Mouse (Mus musculus) embryonic facial prominence, embryonic 11.5 days (tissue): Measurements from ENCODE around the gene Tdrd9. TPM values are rescaled to one million over a fixed set of nuclear protein-coding genes. Genes with fewer than 3 reads are reported as not detected.
"Not testable (repeated sequence)": the region's sequence is repeated elsewhere in the genome, so short reads cannot be mapped to it uniquely, and the experiment has no call there.

Experiments used
- ATAC-seq: fragments of 200-750 bp; cut with Nextera tagmentation; replicated peaks from 2 replicates; pipeline ENCODE4 v1.8.0; 2017; ENCODE audit warnings: low read depth; ENCODE audit not compliant: insufficient number of reproducible peaks, low FRiP score, low TSS enrichment
- DNase-seq: peaks from one replicate; pipeline ENCODE4 v3.0.0-alpha.2; 2015; ENCODE audit warnings: low spot score
- H3K27ac ChIP-seq: fragments of 300-500 bp; sonication (generic); replicated peaks from 2 replicates; pipeline ENCODE4 v1.5.1; 2014; ENCODE audit warnings: mild to moderate bottlenecking, low read depth, low read length, control low read depth
- H3K27me3 ChIP-seq: fragments of 300-500 bp; sonication (generic); 2 replicates; pipeline ENCODE4 v1.6.1; 2014; ENCODE audit warnings: mild to moderate bottlenecking, low read length, moderate library complexity, mixed read lengths; ENCODE audit not compliant: control insufficient read depth, insufficient read depth
- H3K36me3 ChIP-seq: fragments of 300-500 bp; sonication (generic); replicated peaks from 2 replicates; pipeline ENCODE4 v1.6.1; 2014; ENCODE audit warnings: low read depth, mild to moderate bottlenecking, low read length, moderate library complexity, mixed read lengths; ENCODE audit not compliant: control insufficient read depth, insufficient read depth
- H3K4me1 ChIP-seq: fragments of 300-500 bp; sonication (generic); 2 replicates; pipeline ENCODE4 v1.6.1; 2014; ENCODE audit warnings: low read length, mixed read lengths; ENCODE audit not compliant: control insufficient read depth, insufficient read depth
- H3K4me2 ChIP-seq: fragments of 300-500 bp; sonication (generic); 2 replicates; pipeline ENCODE4 v1.6.1; 2014; ENCODE audit warnings: low read depth, mild to moderate bottlenecking, control low read depth, low read length, moderate library complexity
- H3K4me3 ChIP-seq: fragments of 300-500 bp; sonication (generic); 2 replicates; pipeline ENCODE4 v1.5.1; 2014; ENCODE audit warnings: low read depth, low read length, control low read depth
- H3K9ac ChIP-seq: fragments of 300-500 bp; sonication (generic); replicated peaks from 2 replicates; pipeline ENCODE4 v1.6.1; 2014; ENCODE audit warnings: mild to moderate bottlenecking, control low read depth, low read length
- H3K9me3 ChIP-seq: fragments of 300-500 bp; sonication (generic); replicated peaks from 2 replicates; pipeline ENCODE4 v1.6.1; 2016; ENCODE audit warnings: mild to moderate bottlenecking, low read length, inconsistent platforms, mixed read lengths; ENCODE audit not compliant: control insufficient read depth
- WGBS: fragments of 180-500 bp; shearing (Covaris S2); extraction: QIAGEN DNeasy Blood & Tissue Kit; methylation state at CpG from one replicate; pipeline ENCODE4 v1.1.7; 2014; 5-methylcytosine and 5-hydroxymethylcytosine counted together
- polyA plus RNA-seq: library from polyadenylated mRNA; unstranded; fragments of >200 nt; fragmentation: Nextera tagmentation; extraction: Ambion mirVana; gene quantifications from 2 replicates; pipeline ENCODE4 v1.2.1, GENCODE M21; 2014

Gene Tdrd9
- polyA plus RNA-seq, 1 experiment from 2014 or later = 1.4 TPM

DNA sequence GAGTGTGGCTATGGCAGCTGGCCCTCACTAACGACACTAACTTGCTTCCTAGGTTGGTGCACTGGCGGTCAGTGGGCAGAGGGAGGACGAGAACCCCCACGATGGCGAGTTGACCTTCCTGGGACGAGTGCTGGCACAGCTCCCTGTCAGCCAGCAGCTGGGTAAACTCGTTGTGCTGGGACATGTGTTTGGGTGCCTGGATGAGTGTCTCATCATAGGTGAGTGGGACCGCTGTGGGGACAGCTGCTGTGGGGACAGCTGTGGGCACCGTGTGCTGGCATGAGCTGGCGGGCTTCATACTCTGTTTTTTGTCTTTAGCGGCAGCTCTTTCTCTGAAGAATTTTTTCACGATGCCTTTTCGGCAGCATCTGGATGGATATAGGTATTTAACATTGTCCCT lies 54.1 kb downstream of the Tdrd9 start:
- Histone ChIP-seq H3K4me1 (no peaks in the 10 kb centered on the region), H3K36me3 (no peaks in the 10 kb centered on the region), H3K9me3 (no peaks in the 10 kb centered on the region), H3K9ac (no peak overlapping the region), H3K4me3 (no peak overlapping the region), H3K4me2 (no peak overlapping the region), H3K27me3 (no peaks in the 10 kb centered on the region), H3K27ac (no peak overlapping the region)
- no peak for DNase-seq
- 92% methylated on average over 13 of the region's 13 CpGs for WGBS
- no peak for ATAC-seq

DNA sequence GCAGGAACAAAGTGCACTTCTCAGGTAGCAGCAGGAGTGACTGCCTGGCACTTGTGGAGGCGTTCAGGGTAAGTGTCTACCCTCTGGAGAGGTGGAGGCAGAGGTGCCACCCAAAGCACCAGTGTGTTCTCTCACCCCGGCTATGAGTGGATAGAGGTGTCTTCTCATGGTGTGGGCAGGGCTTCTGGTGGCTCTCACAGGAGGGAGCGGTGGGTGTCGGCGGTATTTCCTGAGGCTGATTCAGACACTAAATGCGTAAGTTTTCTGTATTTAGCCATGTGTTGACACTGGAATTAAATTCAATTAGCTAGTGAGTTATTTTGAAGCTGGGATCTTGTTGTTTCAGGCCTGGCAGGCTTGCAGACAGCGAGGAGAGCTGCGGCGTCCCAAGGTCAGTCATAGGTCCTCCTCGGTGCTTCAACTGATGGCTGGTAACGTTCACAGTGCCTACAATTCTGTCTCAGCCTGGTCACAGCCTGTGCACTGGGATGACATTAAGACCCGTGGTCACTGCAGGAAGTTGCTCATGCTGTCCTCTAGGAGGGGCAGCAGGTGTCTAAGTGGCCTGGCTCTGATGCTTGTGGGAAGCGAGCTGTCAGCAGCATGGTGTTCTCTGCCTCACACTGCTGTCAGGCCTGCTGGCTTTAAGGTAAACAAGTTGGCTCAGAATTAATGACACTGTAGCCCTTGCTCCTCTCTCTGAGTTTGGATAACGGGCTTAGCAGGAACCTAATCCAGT lies 54.7 kb downstream of the Tdrd9 start:
- H3K27me3 ChIP-seq = no peaks in the 10 kb centered on the region
- no peaks in the 10 kb centered on the region for H3K36me3 ChIP-seq
- no peak for DNase-seq
- no peak overlapping the region for H3K4me2 ChIP-seq
- no peaks in the 10 kb centered on the region for H3K9me3 ChIP-seq
- no peaks in the 10 kb centered on the region for H3K4me1 ChIP-seq
- no peak overlapping the region for H3K4me3 ChIP-seq
- no peak overlapping the region for H3K27ac ChIP-seq
- no peak overlapping the region for H3K9ac ChIP-seq
- ATAC-seq = no peak
- WGBS = 80% methylated on average over 14 of the region's 14 CpGs

DNA sequence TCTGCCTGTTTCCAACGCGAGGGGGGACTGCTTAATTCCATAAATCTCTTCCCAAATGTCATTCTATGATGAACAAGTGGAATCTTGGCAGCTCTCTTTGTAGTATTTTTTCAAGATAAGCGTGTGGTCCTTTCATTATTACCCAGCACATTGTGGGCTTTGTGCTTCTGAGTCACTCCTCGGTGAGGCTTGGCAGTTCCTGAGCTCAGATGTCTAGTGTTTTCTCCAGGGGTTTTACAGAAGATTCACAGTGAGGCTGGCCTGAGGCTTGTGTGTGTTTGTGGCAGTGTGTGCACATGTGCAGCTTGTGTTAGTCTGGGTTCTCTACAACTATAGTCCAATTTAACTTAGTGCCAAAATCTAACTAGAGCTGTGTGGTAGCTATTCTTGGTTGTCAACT lies 56.0 kb downstream of the Tdrd9 start:
- Histone ChIP-seq H3K9ac (no peak overlapping the region), H3K4me2 (no peak overlapping the region), H3K9me3 (no peaks in the 10 kb centered on the region), H3K36me3 (no peaks in the 10 kb centered on the region), H3K27me3 (no peaks in the 10 kb centered on the region), H3K27ac (no peak overlapping the region), H3K4me3 (no peak overlapping the region), H3K4me1 (no peaks in the 10 kb centered on the region)
- no peak for DNase-seq
- 84% methylated on average over 4 of the region's 4 CpGs for WGBS
- ATAC-seq = no peak

DNA sequence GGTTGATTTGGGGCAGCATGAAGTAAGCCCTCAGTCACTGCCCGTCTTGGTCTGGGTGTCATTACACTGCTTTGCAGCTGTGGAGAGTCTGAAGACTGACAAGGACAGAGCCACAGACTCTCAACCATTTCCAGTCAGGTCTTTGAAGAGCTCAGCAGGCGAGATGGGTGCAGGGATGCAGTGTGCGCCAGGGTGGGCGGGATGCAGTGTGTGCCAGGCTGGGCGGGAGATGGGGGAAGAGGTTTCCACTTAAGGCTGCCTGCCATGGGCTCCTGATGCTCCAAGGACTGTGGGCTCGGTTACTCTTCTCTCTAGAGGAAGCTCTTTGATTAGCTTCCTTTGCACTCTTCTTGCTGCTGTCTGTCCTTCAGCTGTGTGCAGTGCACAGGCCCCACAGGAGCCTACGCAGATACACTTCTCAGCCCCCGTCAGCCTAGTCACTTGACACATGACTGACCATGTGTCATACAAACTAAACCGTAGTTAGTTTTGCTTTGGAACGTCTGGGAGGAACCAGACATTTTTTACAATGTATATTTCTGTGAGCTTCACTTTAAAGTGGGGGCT lies 62.1 kb downstream of the Tdrd9 start:
- Histone ChIP-seq H3K9me3 (no peaks in the 10 kb centered on the region), H3K9ac (no peak overlapping the region), H3K4me1 (no peaks in the 10 kb centered on the region), H3K4me2 (no peak overlapping the region), H3K27ac (no peak overlapping the region), H3K36me3 (no peaks in the 10 kb centered on the region), H3K4me3 (no peak overlapping the region), H3K27me3 (no peaks in the 10 kb centered on the region)
- DNase-seq (no peak), ATAC-seq (no peak)
- WGBS = 79% methylated on average over 10 of the region's 10 CpGs

- not testable (repeated sequence) for H3K36me3 ChIP-seq, H3K4me1 ChIP-seq, DNase-seq, H3K9ac ChIP-seq, H3K9me3 ChIP-seq, H3K27me3 ChIP-seq, H3K27ac ChIP-seq, ATAC-seq, H3K4me2 ChIP-seq, H3K4me3 ChIP-seq
- WGBS = 84% methylated on average over 6 of the region's 6 CpGs
Measured at GRCm38 (mm10) chr12:112035341-112036100, 64.2 kb downstream of the Tdrd9 start.

- ATAC-seq (no peak), DNase-seq (no peak)
- no peak overlapping the region for H3K9ac ChIP-seq
- no peaks in the 10 kb centered on the region for H3K4me1 ChIP-seq
- H3K9me3 ChIP-seq = no peaks in the 10 kb centered on the region
- no peak overlapping the region for H3K4me2 ChIP-seq
- H3K4me3 ChIP-seq = no peak overlapping the region
- H3K27ac ChIP-seq = no peak overlapping the region
- no peaks in the 10 kb centered on the region for H3K27me3 ChIP-seq
- 92% methylated on average over 10 of the region's 10 CpGs for WGBS
- H3K36me3 ChIP-seq = no peaks in the 10 kb centered on the region
Measured at GRCm38 (mm10) chr12:112038441-112038840, 67.1 kb downstream of the Tdrd9 start.

GRCm38 (mm10) chr12:112039169-112039568 lies 67.8 kb downstream of the Tdrd9 start:
- Histone ChIP-seq H3K27ac (no peak overlapping the region), H3K4me2 (no peak overlapping the region), H3K9ac (no peak overlapping the region), H3K9me3 (no peaks in the 10 kb centered on the region), H3K4me1 (no peaks in the 10 kb centered on the region), H3K27me3 (no peaks in the 10 kb centered on the region), H3K36me3 (no peaks in the 10 kb centered on the region), H3K4me3 (no peak overlapping the region)
- DNase-seq (no peak), ATAC-seq (no peak)
- WGBS = 87% methylated on average over 10 of the region's 10 CpGs

- Histone ChIP-seq H3K36me3 (no peaks in the 10 kb centered on the region), H3K4me2 (no peak overlapping the region), H3K27ac (no peak overlapping the region), H3K4me1 (no peaks in the 10 kb centered on the region), H3K9ac (no peak overlapping the region), H3K9me3 (no peaks in the 10 kb centered on the region), H3K4me3 (no peak overlapping the region), H3K27me3 (no peaks in the 10 kb centered on the region)
- whole genome bisulfite sequencing = 86% methylated on average over 14 of the region's 14 CpGs
- no peak for DNase-seq
- ATAC-seq = no peak
Measured at GRCm38 (mm10) chr12:112042681-112043080, 71.3 kb downstream of the Tdrd9 start.
